Mouse (Mus musculus) liver, embryonic 14.5 days (tissue): ENCODE data around the gene Usp12. TPM values are rescaled to one million over a fixed set of nuclear protein-coding genes. Genes with fewer than 3 reads are reported as not detected.

Experiments
- ATAC-seq: fragments of 200-750 bp; cut with Nextera tagmentation; 2 replicates; pipeline ENCODE4 v1.8.0; 2017; ENCODE audit warnings: moderate number of reproducible peaks, mild to moderate bottlenecking, moderate library complexity; ENCODE audit not compliant: insufficient read depth
- DNase-seq, 3 experiments: peaks; one replicate each; pipeline ENCODE4 v3.0.0-alpha.2; 2012 to 2013; ENCODE audit warnings: low read depth in 3 of 3, low spot score in 3 of 3
- H3K27ac ChIP-seq: fragments of 300-500 bp; sonication (generic); 2 replicates; pipeline ENCODE4 v1.5.1; 2014; ENCODE audit warnings: moderate library complexity, mild to moderate bottlenecking, control low read depth, inconsistent platforms
- H3K27me3 ChIP-seq: fragments of 300-500 bp; sonication (generic); 2 replicates; pipeline ENCODE4 v1.6.1; 2014; ENCODE audit warnings: mild to moderate bottlenecking, low read length, moderate library complexity; ENCODE audit not compliant: control insufficient read depth, insufficient read depth
- H3K36me3 ChIP-seq: fragments of 300-500 bp; sonication (generic); replicated peaks from 2 replicates; pipeline ENCODE4 v1.6.1; 2014; ENCODE audit warnings: low read depth; ENCODE audit not compliant: control insufficient read depth, insufficient read depth
- H3K4me1 ChIP-seq, 2 experiments: fragments of 200-500 bp in 1 of 2; fragments of 300-500 bp in 1 of 2; sonication (generic) in 1 of 2; replicated peaks; 2 replicates each; pipeline ENCODE4 v1.6.1; 2012 to 2014; ENCODE audit warnings: antibody characterized with exemption in 1 of 2, inconsistent platforms in 1 of 2, low read length in 1 of 2; ENCODE audit not compliant: control insufficient read depth in 2 of 2, insufficient read depth in 2 of 2
- H3K4me2 ChIP-seq: fragments of 300-500 bp; sonication (generic); 2 replicates; pipeline ENCODE4 v1.6.1; 2014; ENCODE audit warnings: low read depth, mild to moderate bottlenecking, control low read depth, moderate library complexity
- H3K4me3 ChIP-seq, 2 experiments: fragments of 200-500 bp in 1 of 2; fragments of 300-500 bp in 1 of 2; sonication (generic) in 1 of 2; 2 replicates each; pipeline ENCODE4 v1.5.1; 2012 to 2014; ENCODE audit warnings: low read depth in 2 of 2, low read length in 2 of 2, mild to moderate bottlenecking in 2 of 2, control low read depth in 1 of 2, inconsistent platforms in 1 of 2, moderate library complexity in 1 of 2; ENCODE audit not compliant: insufficient read depth in 1 of 2
- H3K9ac ChIP-seq: fragments of 300-500 bp; sonication (generic); replicated peaks from 2 replicates; pipeline ENCODE4 v1.6.1; 2014; ENCODE audit warnings: mild to moderate bottlenecking, control low read depth, moderate library complexity
- H3K9me3 ChIP-seq: fragments of 300-500 bp; sonication (generic); 2 replicates; pipeline ENCODE4 v1.6.1; 2016; ENCODE audit warnings: low read length, mixed read lengths; ENCODE audit not compliant: control insufficient read depth
- CTCF ChIP-seq: IDR thresholded peaks from 2 replicates; pipeline ENCODE4 v1.5.1; 2016; ENCODE audit warnings: antibody characterized with exemption, low read depth, control low read depth
- EP300 ChIP-seq: IDR thresholded peaks from 2 replicates; pipeline ENCODE4 v1.6.1; 2016; ENCODE audit warnings: antibody characterized with exemption, low read depth
- WGBS: fragments of 180-500 bp; shearing (Covaris S2); extraction: QIAGEN DNeasy Blood & Tissue Kit; methylation state at CpG from one replicate; pipeline ENCODE4 v1.1.7; 2014; ENCODE audit not compliant: insufficient replicate concordance; 5-methylcytosine and 5-hydroxymethylcytosine counted together
- polyA plus RNA-seq, 2 experiments: library from polyadenylated mRNA; depleted of rRNA in 1 of 2; stranded (reverse) in 1 of 2; unstranded in 1 of 2; fragments of >200 nt; fragmentation: Nextera tagmentation in 1 of 2; extraction: Ambion mirVana in 1 of 2; gene quantifications; 2 replicates each; pipeline versions ENCODE4 v1.2.1 to v1.2.3; 2012 to 2014

Gene Usp12
- polyA plus RNA-seq, 2 experiments: 4.9 to 7.0 TPM

- H3K4me2 ChIP-seq: no peak overlapping the region
- no peaks in the 10 kb centered on the region for H3K36me3 ChIP-seq
- WGBS: 54% methylated on average over 3 of the region's 3 CpGs
- DNase-seq (no peak), ATAC-seq (no peak)
- H3K27ac ChIP-seq: no peak overlapping the region
- no peaks in the 10 kb centered on the region for H3K4me1 ChIP-seq
- no peaks in the 10 kb centered on the region; the same call in 1 of the 2 replicates for H3K9me3 ChIP-seq
- H3K4me3 ChIP-seq: no peak overlapping the region
- H3K9ac ChIP-seq: no peak overlapping the region
- H3K27me3 ChIP-seq: no peaks in the 10 kb centered on the region
- TF ChIP-seq CTCF: no peak
Observed at GRCm38 (mm10) chr5:146724956-146725355, 69.8 kb downstream of the Usp12 start.

GRCm38 (mm10) chr5:146723452-146723851 is 71.4 kb downstream of the Usp12 start:
- Histone ChIP-seq H3K4me1 (no peaks in the 10 kb centered on the region), H3K9me3 (no peaks in the 10 kb centered on the region; the same call in 1 of the 2 replicates), H3K4me2 (no peak overlapping the region), H3K27ac (no peak overlapping the region), H3K27me3 (no peaks in the 10 kb centered on the region), H3K9ac (no peak overlapping the region), H3K36me3 (no peaks in the 10 kb centered on the region), H3K4me3 (no peak overlapping the region)
- ATAC-seq: no peak
- WGBS: 80% methylated on average over 5 of the region's 5 CpGs
- no peak for DNase-seq
- TF ChIP-seq CTCF (peak; percentile 51; the same call in 1 of the 2 replicates), EP300 (no peak)

- Histone ChIP-seq H3K27ac (no peak overlapping the region), H3K27me3 (no peaks in the 10 kb centered on the region), H3K9ac (no peak overlapping the region), H3K36me3 (no peaks in the 10 kb centered on the region), H3K9me3 (no peaks in the 10 kb centered on the region; the same call in 1 of the 2 replicates), H3K4me2 (no peak overlapping the region), H3K4me1 (no peaks in the 10 kb centered on the region), H3K4me3 (no peak overlapping the region)
- no peak for DNase-seq
- 66% methylated on average over 14 of the region's 14 CpGs for WGBS
- ATAC-seq: no peak
- TF ChIP-seq EP300 (no peak), CTCF (no peak)
Observed at GRCm38 (mm10) chr5:146722226-146722625, 72.6 kb downstream of the Usp12 start.

- TF ChIP-seq EP300 (no peak), CTCF (no peak)
- Histone ChIP-seq H3K27me3 (no peaks in the 10 kb centered on the region), H3K4me2 (no peak overlapping the region), H3K9ac (no peak overlapping the region), H3K9me3 (no peaks in the 10 kb centered on the region; the same call in 1 of the 2 replicates), H3K27ac (no peak overlapping the region), H3K4me1 (no peaks in the 10 kb centered on the region), H3K36me3 (no peaks in the 10 kb centered on the region), H3K4me3 (no peak overlapping the region)
- DNase-seq (no peak), ATAC-seq (no peak)
- 73% methylated on average over 27 of the region's 27 CpGs for WGBS
Observed at GRCm38 (mm10) chr5:146719584-146720356, 75.0 kb downstream of the Usp12 start.

- H3K4me1 ChIP-seq: no peaks in the 10 kb centered on the region; a peak in 1 of 4 replicates
- no peak for ATAC-seq
- H3K9me3 ChIP-seq: no peaks in the 10 kb centered on the region
- no peak overlapping the region for H3K4me3 ChIP-seq
- no peak for DNase-seq
- no peak overlapping the region for H3K4me2 ChIP-seq
- no peak for TF ChIP-seq CTCF
- no peak for TF ChIP-seq EP300
- no peak overlapping the region for H3K9ac ChIP-seq
- WGBS: 77% methylated on average over 12 of the region's 12 CpGs
- no peaks in the 10 kb centered on the region for H3K27me3 ChIP-seq
- H3K36me3 ChIP-seq: no peaks in the 10 kb centered on the region
- no peak overlapping the region for H3K27ac ChIP-seq
Observed at GRCm38 (mm10) chr5:146713836-146714235, 81.0 kb downstream of the Usp12 start.
